Mouse (Mus musculus): ENCODE data around the gene Slc30a5.
A peak's percentile ranks its signal among the peaks of the same experiment; 100 is the strongest.
"Not testable (repeated sequence)": the region's sequence is repeated elsewhere in the genome, so short reads cannot be mapped to it uniquely, and the experiment has no call there.

The Slc30a5 gene

GRCm38 (mm10) chr13:100832741-100833639, at the start of gene Slc30a5:
Gene Slc30a5 (minus strand): TSS chr13:100833427.
- peak; percentile 99 for DNase-seq

GRCm38 (mm10) chr13:100881944-100882343, 48.7 kb upstream of the Slc30a5 start:
- DNase-seq, result no peak

- no peak for DNase-seq
Measured at GRCm38 (mm10) chr13:100879806-100880205, 46.6 kb upstream of the Slc30a5 start.

GRCm38 (mm10) chr13:100879326-100879725, 46.1 kb upstream of the Slc30a5 start:
- DNase-seq, result no peak

GRCm38 (mm10) chr13:100878264-100878663, 45.0 kb upstream of the Slc30a5 start:
- DNase-seq, result no peak

GRCm38 (mm10) chr13:100877703-100878102, 44.5 kb upstream of the Slc30a5 start:
- no peak for DNase-seq

GRCm38 (mm10) chr13:100875103-100875502, 41.9 kb upstream of the Slc30a5 start:
- DNase-seq, result no peak

- DNase-seq, result no peak
Measured at GRCm38 (mm10) chr13:100874588-100874987, 41.4 kb upstream of the Slc30a5 start.

GRCm38 (mm10) chr13:100873530-100873929, 40.3 kb upstream of the Slc30a5 start:
- no peak for DNase-seq

GRCm38 (mm10) chr13:100871445-100872171, 38.4 kb upstream of the Slc30a5 start:
- no peak for DNase-seq

- no peak for DNase-seq
Measured at GRCm38 (mm10) chr13:100869813-100870212, 36.6 kb upstream of the Slc30a5 start.

- no peak for DNase-seq
Measured at GRCm38 (mm10) chr13:100866311-100866710, 33.1 kb upstream of the Slc30a5 start.

GRCm38 (mm10) chr13:100865744-100866143, 32.5 kb upstream of the Slc30a5 start:
- no peak for DNase-seq

- DNase-seq, result not testable (repeated sequence)
Measured at GRCm38 (mm10) chr13:100863914-100864313, 30.7 kb upstream of the Slc30a5 start.

- DNase-seq, result no peak
Measured at GRCm38 (mm10) chr13:100859117-100859516, 25.9 kb upstream of the Slc30a5 start.

- DNase-seq, result no peak
Measured at GRCm38 (mm10) chr13:100854174-100854573, 20.9 kb upstream of the Slc30a5 start.

GRCm38 (mm10) chr13:100853120-100853519, 19.9 kb upstream of the Slc30a5 start:
- no peak for DNase-seq

GRCm38 (mm10) chr13:100849137-100849536, 15.9 kb upstream of the Slc30a5 start:
- no peak for DNase-seq

GRCm38 (mm10) chr13:100846891-100847579, 13.8 kb upstream of the Slc30a5 start:
- DNase-seq, result no peak

GRCm38 (mm10) chr13:100846254-100846653, 13.0 kb upstream of the Slc30a5 start:
- DNase-seq, result no peak

- DNase-seq, result no peak
Measured at GRCm38 (mm10) chr13:100843944-100844343, 10.7 kb upstream of the Slc30a5 start.

GRCm38 (mm10) chr13:100843016-100843725, 9.9 kb upstream of the Slc30a5 start:
- DNase-seq, result no peak

GRCm38 (mm10) chr13:100841741-100842140, 8.5 kb upstream of the Slc30a5 start:
- no peak for DNase-seq

Data from thymus, adult 18-20 months (tissue).